Mouse (Mus musculus) urinary bladder, postnatal 36 days (tissue): ENCODE data around the gene Plxna3.

ENCODE experiments used
- DNase-seq, 2 experiments: peaks; one replicate each; pipeline ENCODE4 v3.0.0; 2022; ENCODE audit warnings: low spot score in 2 of 2, mixed read lengths in 1 of 2

Plxna3 gene

DNA sequence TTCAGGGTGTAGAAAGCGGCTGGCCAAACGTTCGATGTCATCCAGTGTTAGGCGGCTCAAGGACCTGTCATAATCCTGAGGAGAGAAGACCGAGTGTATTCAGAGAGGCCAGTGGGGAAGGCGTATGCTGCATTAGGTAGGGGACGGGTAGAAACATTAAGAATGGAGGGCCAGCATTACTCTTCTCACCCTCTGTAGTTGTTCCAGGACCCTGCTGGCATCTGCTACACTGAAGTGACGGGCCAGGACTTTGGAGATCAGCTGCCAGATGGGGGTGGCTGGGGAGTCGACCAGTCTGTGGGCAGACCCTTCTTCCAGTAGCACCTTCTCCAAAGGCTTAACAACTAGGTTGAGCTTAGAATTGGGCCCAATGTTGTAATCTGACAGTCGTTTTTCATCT, 38.6 kb downstream of the Plxna3 start:
- DNase-seq = no peak

GRCm38 (mm10) chrX:74368209-74368909, 39.5 kb downstream of the Plxna3 start:
- DNase-seq = peak; percentile 60 to 73

- DNase-seq = peak; percentile 77 to 90
These were observed 44.2 kb downstream of the Plxna3 start, which contains the start of the genes Ubl4a and Slc10a3 for GRCm38 (mm10) chrX:74372888-74373549. Gene Ubl4a (minus strand): TSS chrX:74373218. Gene Slc10a3 (minus strand): TSS chrX:74373349.

DNA sequence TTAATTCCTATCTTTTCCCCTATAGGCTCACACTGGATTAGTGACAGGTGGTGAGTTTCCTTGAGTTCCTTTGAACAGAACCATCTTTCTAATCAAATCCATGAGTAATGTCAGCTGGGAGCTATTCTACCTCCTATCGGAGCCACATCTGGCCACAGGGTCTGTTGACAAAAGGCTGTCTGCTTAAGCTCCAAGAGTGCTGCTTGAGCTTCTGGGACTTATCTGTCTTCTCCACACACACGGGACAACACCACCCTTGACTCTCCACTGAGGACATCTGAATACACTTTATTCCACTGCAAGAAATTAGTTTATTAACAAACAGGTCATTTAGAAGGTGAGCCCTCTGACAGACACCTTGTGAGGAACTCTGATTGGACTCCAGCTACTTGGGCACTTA, 55.6 kb downstream of the Plxna3 start:
- no peak for DNase-seq

DNA sequence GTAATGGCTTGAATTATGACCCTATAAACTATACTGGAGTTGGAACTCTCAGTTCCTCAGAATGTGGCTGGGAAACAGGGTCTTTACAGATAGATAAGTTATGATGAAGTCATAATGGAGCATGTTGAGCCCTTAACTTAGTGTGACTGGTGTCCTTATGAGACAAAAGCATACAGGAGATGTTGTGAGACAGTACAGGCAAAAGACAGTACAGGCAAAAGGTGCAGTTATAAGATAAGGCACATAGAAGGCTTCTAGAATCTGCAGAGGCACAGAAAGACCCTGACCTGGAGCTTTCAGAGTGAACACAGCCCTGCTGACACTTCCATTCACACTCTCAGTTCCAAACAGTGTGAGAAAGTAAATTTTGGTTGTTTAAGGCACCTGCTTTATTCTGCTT, 59.3 kb downstream of the Plxna3 start:
- DNase-seq = no peak

DNA sequence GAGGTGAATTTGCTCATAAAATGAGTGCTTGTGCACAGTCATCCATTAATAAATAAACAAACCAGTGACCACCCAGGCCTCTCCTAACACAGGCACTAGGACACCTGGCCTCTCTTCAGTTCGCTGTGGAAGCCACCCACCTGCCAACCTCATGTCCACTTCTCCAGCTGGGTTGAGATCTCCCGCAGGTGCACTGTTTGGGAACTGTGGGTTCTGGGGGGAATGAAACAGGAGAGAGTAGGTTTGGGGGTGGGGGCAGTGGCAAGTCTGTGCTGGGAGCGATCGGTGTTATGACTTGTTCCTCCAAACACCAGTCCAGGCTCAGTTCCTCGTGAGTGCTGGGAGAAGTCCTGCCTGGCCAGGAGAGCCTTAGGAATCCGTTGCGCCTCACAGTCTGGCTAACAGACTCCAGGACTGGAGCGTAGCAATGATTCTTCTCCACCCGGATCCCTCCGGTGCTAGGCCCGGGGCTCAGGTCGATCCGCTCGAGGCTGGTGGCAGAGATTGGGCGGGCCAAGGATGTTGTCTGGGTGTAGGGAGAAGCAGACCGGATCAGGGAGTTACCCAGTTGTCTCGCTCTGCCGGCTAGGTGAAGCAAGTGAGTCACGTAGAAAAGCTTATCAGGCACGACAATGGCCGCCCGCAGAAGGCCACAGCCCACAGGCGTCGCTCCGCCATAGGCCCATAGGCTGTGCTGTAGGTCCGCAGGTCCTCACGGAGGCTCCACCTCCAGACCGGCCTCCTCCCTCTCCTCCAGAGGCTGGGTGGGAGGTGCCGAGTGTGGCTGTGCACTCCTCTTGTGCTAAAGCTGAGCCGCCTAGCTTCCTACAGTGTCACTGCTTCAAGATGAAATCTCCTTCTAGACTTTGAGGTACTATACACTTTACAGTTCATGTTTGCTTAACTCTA, 63.9 kb downstream of the Plxna3 start, which contains the start of the genes Fam3a and Ikbkg:
TSS of gene Fam3a (minus strand) at position 738 of the 909 bp plus-strand sequence.
TSS of gene Ikbkg (plus strand) at position 756 of the 909 bp plus-strand sequence.
- DNase-seq = peak; percentile 59 to 83
